Mouse (Mus musculus) heart, embryonic 14.5 days (tissue): ENCODE measurements around the gene Gdf10. TPM values are rescaled to one million over a fixed set of nuclear protein-coding genes. Genes with fewer than 3 reads are reported as not detected.
A peak's percentile ranks its signal among the peaks of the same experiment; 100 is the strongest.

Experiments
- ATAC-seq: fragments of 200-750 bp; cut with Nextera tagmentation; 2 replicates; pipeline ENCODE4 v1.8.0; 2017; ENCODE audit warnings: low read depth, moderate TSS enrichment; ENCODE audit not compliant: insufficient number of reproducible peaks, insufficient read depth, low FRiP score
- H3K27ac ChIP-seq, 2 experiments: fragments of 200-500 bp in 1 of 2; fragments of 300-500 bp in 1 of 2; sonication (generic) in 1 of 2; replicated peaks in 1 of 2; 2 replicates each; pipeline ENCODE4 v1.5.1; 2012 to 2014; ENCODE audit warnings: low read depth in 2 of 2, low read length in 2 of 2, control low read depth in 1 of 2, mild to moderate bottlenecking in 1 of 2, mixed read lengths in 1 of 2; ENCODE audit not compliant: control insufficient read depth in 1 of 2, insufficient read depth in 1 of 2
- H3K27me3 ChIP-seq: fragments of 300-500 bp; sonication (generic); 2 replicates; pipeline ENCODE4 v1.6.1; 2014; ENCODE audit warnings: mild to moderate bottlenecking, low read length, control low read depth; ENCODE audit not compliant: control insufficient read depth, insufficient read depth
- H3K36me3 ChIP-seq: fragments of 300-500 bp; sonication (generic); 2 replicates; pipeline ENCODE4 v1.6.1; 2014; ENCODE audit warnings: mild to moderate bottlenecking, control low read depth, low read length, mixed read lengths; ENCODE audit not compliant: control insufficient read depth, insufficient read depth
- H3K4me1 ChIP-seq, 2 experiments: fragments of 200-500 bp in 1 of 2; fragments of 300-500 bp in 1 of 2; sonication (generic) in 1 of 2; 2 replicates each; pipeline ENCODE4 v1.6.1; 2012 to 2014; ENCODE audit warnings: low read length in 2 of 2, control low read depth in 1 of 2, mixed read lengths in 1 of 2; ENCODE audit not compliant: control insufficient read depth in 2 of 2, insufficient read depth in 2 of 2
- H3K4me2 ChIP-seq: fragments of 300-500 bp; sonication (generic); 2 replicates; pipeline ENCODE4 v1.6.1; 2014; ENCODE audit warnings: mild to moderate bottlenecking, low read length
- H3K4me3 ChIP-seq, 2 experiments: fragments of 200-500 bp in 1 of 2; fragments of 300-500 bp in 1 of 2; sonication (generic) in 1 of 2; 2 replicates each; pipeline ENCODE4 v1.5.1; 2012 to 2014; ENCODE audit warnings: low read length in 2 of 2, mild to moderate bottlenecking in 2 of 2, control low read depth in 1 of 2, low read depth in 1 of 2, moderate library complexity in 1 of 2; ENCODE audit not compliant: control insufficient read depth in 1 of 2, insufficient read depth in 1 of 2
- H3K9ac ChIP-seq: fragments of 300-500 bp; sonication (generic); 2 replicates; pipeline ENCODE4 v1.6.1; 2014; ENCODE audit warnings: mild to moderate bottlenecking, low read length
- H3K9me3 ChIP-seq: fragments of 300-500 bp; sonication (generic); 2 replicates; pipeline ENCODE4 v1.6.1; 2016; ENCODE audit warnings: low read length, control low read depth; ENCODE audit not compliant: control insufficient read depth
- WGBS: fragments of 180-500 bp; shearing (Covaris S2); extraction: QIAGEN DNeasy Blood & Tissue Kit; methylation state at CpG from one replicate; pipeline ENCODE4 v1.1.7; 2014; 5-methylcytosine and 5-hydroxymethylcytosine counted together
- polyA plus RNA-seq: library from polyadenylated mRNA; unstranded; fragments of >200 nt; fragmentation: Nextera tagmentation; extraction: Ambion mirVana; gene quantifications from 2 replicates; pipeline ENCODE4 v1.2.1, GENCODE M21; 2014

Gene Gdf10
- polyA plus RNA-seq: 0.93 and 2.7 TPM in 2 replicates

DNA sequence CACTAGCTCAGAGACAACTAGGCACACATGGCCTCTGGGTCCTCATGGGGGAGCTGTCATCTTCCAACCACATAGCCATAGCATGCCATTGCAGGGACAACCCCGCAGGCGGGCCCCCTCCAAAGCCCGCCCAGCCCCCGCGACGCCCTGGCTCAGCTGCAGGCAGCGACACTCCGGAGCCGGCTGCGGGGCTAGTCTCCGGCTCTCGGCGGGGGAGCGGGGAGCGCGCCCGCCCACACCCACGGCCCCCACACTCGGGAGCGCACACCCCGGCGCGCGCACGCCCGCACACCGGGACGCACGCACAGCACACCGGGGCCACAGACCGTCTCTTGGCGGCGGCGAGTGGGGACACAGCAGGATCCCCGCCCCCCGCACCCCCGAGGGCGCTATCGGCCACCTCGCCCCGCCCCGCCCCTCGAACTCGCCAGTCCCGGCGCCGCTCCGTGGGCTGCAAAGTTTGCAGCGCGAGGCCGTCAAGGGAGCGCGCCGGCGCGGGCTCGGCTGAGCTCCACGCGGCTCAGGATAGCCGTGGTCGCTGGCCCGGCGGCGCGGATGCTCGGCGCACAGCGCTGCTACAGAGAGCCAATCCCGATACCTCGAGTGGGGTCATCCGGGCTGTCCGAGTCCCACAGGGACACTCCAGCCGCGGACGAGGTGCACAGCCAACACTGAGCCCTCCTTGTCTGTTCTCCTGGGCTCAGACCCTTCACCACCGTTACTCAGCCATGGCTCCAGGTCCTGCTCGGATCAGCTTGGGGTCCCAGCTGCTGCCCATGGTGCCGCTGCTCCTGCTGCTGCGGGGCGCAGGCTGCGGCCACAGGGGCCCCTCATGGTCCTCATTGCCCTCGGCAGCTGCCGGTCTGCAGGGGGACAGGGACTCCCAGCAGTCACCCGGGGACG is at the start of gene Gdf10:
Gdf10 (plus strand) TSS at position 420 of the 903 bp plus-strand sequence.
- ATAC-seq: peak; percentile 66
- under 1% methylated on average over 74 of the region's 85 CpGs for WGBS
- peaks cover 0 to 3% of the 10 kb centered on the region in 2 experiments; a peak in 1 of 4 replicates for H3K4me1 ChIP-seq
- H3K4me2 ChIP-seq: peak within 1 kb of the TSS; percentile 98
- peak within 1 kb of the TSS; percentile 42 to 64 for H3K4me3 ChIP-seq
- no peak within 1 kb of the TSS for H3K27ac ChIP-seq
- peak within 1 kb of the TSS; percentile 69 for H3K9ac ChIP-seq
- H3K9me3 ChIP-seq: no peaks in the 10 kb centered on the region
- peaks cover 82% of the 10 kb centered on the region for H3K27me3 ChIP-seq
- no peaks in the 10 kb centered on the region for H3K36me3 ChIP-seq

DNA sequence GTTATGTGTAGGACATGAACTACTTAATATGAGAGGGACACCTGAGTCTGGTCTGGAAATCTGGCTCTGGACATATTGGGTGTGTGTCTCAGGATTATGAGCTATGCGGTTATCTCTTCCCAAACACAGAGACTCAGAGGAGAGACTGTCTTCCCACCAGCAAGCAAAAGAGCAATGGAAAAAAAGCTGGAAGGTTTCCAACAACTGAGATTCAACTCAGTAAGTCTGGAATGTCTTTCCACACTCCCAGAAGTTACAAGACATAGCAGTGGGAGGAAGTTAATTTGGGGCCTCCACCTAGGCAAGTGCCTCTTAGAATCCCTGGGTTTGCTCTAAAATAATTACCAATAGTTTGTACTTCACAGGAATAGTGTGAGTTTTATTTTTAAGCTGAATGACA is 44.6 kb upstream of the Gdf10 start:
- 0 out of 4 replicates have a peak, but pooled peaks cover 0 to 5% of the 10 kb centered on the region in 2 experiments for H3K4me1 ChIP-seq
- no peak overlapping the region for H3K9ac ChIP-seq
- H3K27ac ChIP-seq: no peak overlapping the region
- no peaks in the 10 kb centered on the region for H3K9me3 ChIP-seq
- WGBS: 16% methylated on average over 1 of the region's 1 CpGs
- H3K4me2 ChIP-seq: no peak overlapping the region
- no peak overlapping the region for H3K4me3 ChIP-seq
- H3K27me3 ChIP-seq: peaks cover 3% of the 10 kb centered on the region; the same call in 1 of the 2 replicates
- no peak for ATAC-seq
- no peaks in the 10 kb centered on the region for H3K36me3 ChIP-seq

DNA sequence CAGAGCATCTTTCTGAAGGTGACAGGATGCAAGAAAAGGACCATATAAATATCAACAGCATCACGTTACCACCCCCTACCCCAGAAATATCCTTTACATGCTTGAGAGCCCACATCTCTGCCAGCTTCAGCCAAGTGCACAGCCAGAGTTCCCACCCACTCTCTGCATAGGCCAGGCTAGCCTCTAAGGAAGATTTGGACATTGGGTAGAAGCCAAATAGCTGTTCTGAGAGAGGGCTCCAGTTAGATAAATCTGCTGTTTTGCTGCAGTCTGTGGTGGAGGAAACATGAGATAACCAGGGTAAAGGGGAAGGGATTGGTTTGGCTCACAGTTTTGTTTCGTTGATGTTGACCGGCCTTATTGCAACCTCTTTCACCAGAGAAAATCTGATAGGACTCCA is 43.2 kb upstream of the Gdf10 start:
- no peak for ATAC-seq
- H3K36me3 ChIP-seq: no peaks in the 10 kb centered on the region

DNA sequence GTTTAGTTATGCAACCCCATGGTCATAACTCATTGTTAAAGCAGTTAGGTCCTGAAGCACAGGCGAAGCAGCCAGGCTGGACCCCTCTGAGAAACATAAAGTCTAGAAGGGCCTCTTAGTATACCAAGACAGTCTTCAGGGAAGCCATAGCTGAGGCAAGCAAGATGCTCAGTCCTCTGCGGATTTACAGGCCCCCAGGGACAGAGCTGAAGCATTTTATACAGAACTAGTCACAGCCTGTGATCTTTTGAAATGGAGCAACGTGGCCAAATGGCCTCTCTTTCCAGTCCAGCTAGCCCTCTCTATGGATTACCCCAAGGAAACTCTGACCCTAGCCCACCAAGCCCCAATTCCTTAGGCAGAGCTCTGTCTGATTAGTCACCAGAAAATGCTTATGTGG is 41.9 kb upstream of the Gdf10 start:
- no peaks in the 10 kb centered on the region for H3K36me3 ChIP-seq
- WGBS: 72% methylated on average over 3 of the region's 3 CpGs
- no peak overlapping the region for H3K9ac ChIP-seq
- H3K4me1 ChIP-seq: 0 out of 4 replicates have a peak, but pooled peaks cover 0 to 5% of the 10 kb centered on the region in 2 experiments
- 0 out of 2 replicates have a peak, but pooled peaks cover 3% of the 10 kb centered on the region for H3K27me3 ChIP-seq
- H3K9me3 ChIP-seq: no peaks in the 10 kb centered on the region
- no peak overlapping the region for H3K27ac ChIP-seq
- no peak overlapping the region for H3K4me2 ChIP-seq
- H3K4me3 ChIP-seq: no peak overlapping the region
- ATAC-seq: no peak

More for the DNA sequence above, 43.2 kb upstream of the Gdf10 start:
- H3K4me2 ChIP-seq: no peak overlapping the region
- no peak overlapping the region for H3K27ac ChIP-seq
- H3K4me3 ChIP-seq: no peak overlapping the region
- H3K4me1 ChIP-seq: 0 out of 4 replicates have a peak, but pooled peaks cover 0 to 5% of the 10 kb centered on the region in 2 experiments
- H3K9ac ChIP-seq: no peak overlapping the region
- no peaks in the 10 kb centered on the region for H3K9me3 ChIP-seq
- H3K27me3 ChIP-seq: peaks cover 3% of the 10 kb centered on the region; the same call in 1 of the 2 replicates
- 67% methylated on average over 3 of the region's 3 CpGs for WGBS

DNA sequence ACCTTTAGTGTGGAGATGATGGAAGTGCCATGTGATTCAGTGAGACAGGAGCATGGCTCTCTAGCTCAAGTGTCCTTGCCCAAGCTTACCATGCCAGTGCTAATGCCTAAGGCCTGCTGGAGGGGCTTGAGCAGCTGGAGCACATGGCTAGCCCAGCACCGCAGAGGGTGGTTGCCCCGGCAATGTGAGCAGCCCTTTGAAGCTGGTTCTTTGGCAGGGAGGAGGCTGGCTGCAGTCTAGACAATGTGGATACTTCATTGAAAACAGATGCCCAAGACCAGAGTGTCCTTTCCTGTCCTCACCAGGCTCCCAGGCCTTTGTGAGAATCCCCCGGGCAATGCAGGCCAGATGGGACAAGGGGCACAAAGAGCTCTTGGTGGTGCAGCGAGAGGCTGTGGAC is 40.3 kb upstream of the Gdf10 start:
- 91% methylated on average over 4 of the region's 4 CpGs for WGBS
- H3K4me1 ChIP-seq: 0 out of 4 replicates have a peak, but pooled peaks cover 2 to 5% of the 10 kb centered on the region in 2 experiments
- no peaks in the 10 kb centered on the region for H3K9me3 ChIP-seq
- H3K27me3 ChIP-seq: no peaks in the 10 kb centered on the region
- no peaks in the 10 kb centered on the region for H3K36me3 ChIP-seq
- H3K4me3 ChIP-seq: no peak overlapping the region
- no peak overlapping the region for H3K27ac ChIP-seq
- H3K9ac ChIP-seq: no peak overlapping the region
- H3K4me2 ChIP-seq: no peak overlapping the region
- ATAC-seq: no peak

DNA sequence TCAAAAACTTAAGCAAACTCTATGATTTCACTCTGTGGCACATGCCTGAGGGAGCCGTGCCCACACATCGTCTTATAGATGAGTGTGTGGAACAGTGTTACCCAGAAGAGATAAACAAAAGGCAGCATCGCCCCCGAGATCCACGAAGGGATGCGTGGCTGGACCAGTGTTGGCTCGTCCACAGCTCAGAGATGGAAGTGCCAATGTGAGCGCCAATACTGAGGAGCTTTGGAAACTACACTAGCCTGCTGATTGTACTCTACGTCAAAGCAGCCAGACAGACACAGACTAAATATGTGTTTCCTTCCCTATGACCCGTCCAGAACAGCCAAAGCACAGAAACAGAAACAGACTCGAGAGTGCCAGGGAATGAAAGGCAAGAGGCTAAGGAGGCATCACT is 37.9 kb upstream of the Gdf10 start:
- H3K27me3 ChIP-seq: no peaks in the 10 kb centered on the region
- ATAC-seq: no peak
- H3K9ac ChIP-seq: no peak overlapping the region
- H3K27ac ChIP-seq: no peak overlapping the region
- no peak overlapping the region for H3K4me2 ChIP-seq
- 74% methylated on average over 11 of the region's 11 CpGs for WGBS
- H3K4me3 ChIP-seq: no peak overlapping the region
- peaks cover 0 to 6% of the 10 kb centered on the region in 2 experiments; a peak in 1 of 4 replicates for H3K4me1 ChIP-seq
- no peaks in the 10 kb centered on the region for H3K9me3 ChIP-seq
- H3K36me3 ChIP-seq: no peaks in the 10 kb centered on the region

DNA sequence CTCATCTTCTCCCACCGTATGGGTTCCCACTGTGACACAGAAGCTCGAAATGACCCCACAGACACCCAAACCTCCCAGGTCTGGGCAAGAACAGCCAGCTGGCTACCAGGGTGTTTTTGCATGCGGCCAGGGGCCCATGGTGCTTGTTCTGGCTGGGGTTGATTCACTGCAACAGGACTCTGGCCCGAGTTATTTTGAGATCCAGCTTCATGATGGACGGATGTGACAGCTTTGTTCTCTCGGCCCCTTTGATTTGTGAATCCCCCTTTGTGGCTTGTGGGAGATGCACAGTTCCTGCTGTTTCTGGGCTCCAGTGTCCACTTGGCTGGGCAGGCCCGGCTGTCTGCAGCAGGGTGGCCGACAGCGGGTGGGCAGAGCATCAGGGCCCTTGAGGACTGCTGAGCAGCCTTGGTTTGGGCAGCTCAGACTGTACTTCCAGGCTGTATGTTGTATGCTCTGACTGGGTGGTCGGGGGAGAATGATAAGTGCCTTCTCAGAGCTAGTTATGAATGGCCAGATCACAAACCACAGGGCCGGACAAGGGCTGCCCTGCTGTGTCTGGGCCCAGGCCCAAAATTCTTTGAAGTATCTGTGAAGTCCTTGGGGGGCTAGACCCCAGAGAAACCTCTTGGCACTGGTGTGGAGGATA is 34.9 kb upstream of the Gdf10 start:
- H3K9ac ChIP-seq: no peak overlapping the region
- no peak overlapping the region for H3K27ac ChIP-seq
- H3K36me3 ChIP-seq: no peaks in the 10 kb centered on the region
- ATAC-seq: no peak
- WGBS: 64% methylated on average over 11 of the region's 11 CpGs
- H3K4me1 ChIP-seq: peaks cover 0 to 6% of the 10 kb centered on the region in 2 experiments; a peak in 1 of 4 replicates
- H3K4me2 ChIP-seq: no peak overlapping the region
- no peaks in the 10 kb centered on the region for H3K9me3 ChIP-seq
- no peaks in the 10 kb centered on the region for H3K27me3 ChIP-seq
- H3K4me3 ChIP-seq: no peak overlapping the region
